Mouse (Mus musculus) layer of hippocampus, postnatal 10 days (tissue): ENCODE data around the gene Kank3. TPM values are rescaled to one million over a fixed set of nuclear protein-coding genes. Genes with fewer than 3 reads are reported as not detected.

Experiments
- DNase-seq, 2 experiments: peaks; one replicate each; pipeline ENCODE4 v3.0.0; 2021; ENCODE audit warnings: low spot score in 2 of 2
- long read RNA-seq: library from polyadenylated mRNA; stranded (forward); transcript quantifications from one replicate; pipeline ENCODE4 v2.0.0, GENCODE M21; 2023
- total RNA-seq, 2 experiments: library from RNA; stranded (reverse); gene quantifications; 2 replicates each; pipeline ENCODE4 v1.2.3; 2021

The Kank3 gene
- total RNA-seq, result 10 to 100 TPM; 38.0 to 51.2 TPM
- long read RNA-seq, transcript Kank3-204 (6 exons, 783 nt), result minor isoform, 6 of 66 reads
- long read RNA-seq, transcript Kank3-201 (11 exons, 2,641 nt), result major isoform, 26 of 66 reads
- long read RNA-seq, partial matches to known transcripts, result 14 of 66 reads
- long read RNA-seq, other reads (novel, unspliced or antisense), result 18 of 66 reads

GRCm38 (mm10) chr17:33810334-33811141 is at the start of gene Kank3:
Gene Kank3 (plus strand): TSS chr17:33810519.
- DNase-seq, result peak; percentile 96 to 97

GRCm38 (mm10) chr17:33766389-33766788 is 43.9 kb upstream of the Kank3 start:
- DNase-seq, result no peak

GRCm38 (mm10) chr17:33771617-33772016 is 38.7 kb upstream of the Kank3 start:
- no peak for DNase-seq

GRCm38 (mm10) chr17:33773426-33773825 is 36.9 kb upstream of the Kank3 start:
- DNase-seq, result no peak

- no peak for DNase-seq
Observed at GRCm38 (mm10) chr17:33773871-33774572, 36.3 kb upstream of the Kank3 start.

- no peak for DNase-seq
Observed at GRCm38 (mm10) chr17:33774573-33775155, 35.7 kb upstream of the Kank3 start.

- DNase-seq, result no peak
Observed at GRCm38 (mm10) chr17:33775287-33775686, 35.0 kb upstream of the Kank3 start.

GRCm38 (mm10) chr17:33779271-33779966 is 30.9 kb upstream of the Kank3 start:
- DNase-seq, result peak; percentile 89 to 92

GRCm38 (mm10) chr17:33779967-33780295 is 30.4 kb upstream of the Kank3 start:
- no peak for DNase-seq

GRCm38 (mm10) chr17:33780431-33780830 is 29.9 kb upstream of the Kank3 start:
- no peak for DNase-seq

- DNase-seq, result peak; percentile 54 to 66
Observed at GRCm38 (mm10) chr17:33781124-33781977, 29.0 kb upstream of the Kank3 start, which contains the start of gene Angptl4. Gene Angptl4 (minus strand): TSS chr17:33781830.

- DNase-seq, result no peak
Observed at GRCm38 (mm10) chr17:33782067-33782466, 28.3 kb upstream of the Kank3 start.

- peak in 1 of 2 experiments; percentile 25 for DNase-seq
Observed at GRCm38 (mm10) chr17:33783408-33783807, 26.9 kb upstream of the Kank3 start.

- no peak for DNase-seq
Observed at GRCm38 (mm10) chr17:33784939-33785338, 25.4 kb upstream of the Kank3 start.

- no peak for DNase-seq
Observed at GRCm38 (mm10) chr17:33786375-33786774, 23.9 kb upstream of the Kank3 start.

GRCm38 (mm10) chr17:33788732-33789131 is 21.6 kb upstream of the Kank3 start:
- no peak for DNase-seq

- DNase-seq, result no peak
Observed at GRCm38 (mm10) chr17:33798306-33798705, 12.0 kb upstream of the Kank3 start.

GRCm38 (mm10) chr17:33799277-33799676 is 11.0 kb upstream of the Kank3 start:
- no peak for DNase-seq

GRCm38 (mm10) chr17:33802221-33802620 is 8.1 kb upstream of the Kank3 start:
- DNase-seq, result no peak

GRCm38 (mm10) chr17:33804205-33804604 is 6.1 kb upstream of the Kank3 start:
- no peak for DNase-seq
